Mouse (Mus musculus): ENCODE measurements at regions not wholly inside any gene's neighbourhood (a gene's known extent, or its start where the extent isn't known, plus 50 kb on each side); places are given as distances from the start of the nearest gene placed in this dataset.
"Not testable (repeated sequence)": the region's sequence is repeated elsewhere in the genome, so short reads cannot be mapped to it uniquely, and the experiment has no call there.

DNA sequence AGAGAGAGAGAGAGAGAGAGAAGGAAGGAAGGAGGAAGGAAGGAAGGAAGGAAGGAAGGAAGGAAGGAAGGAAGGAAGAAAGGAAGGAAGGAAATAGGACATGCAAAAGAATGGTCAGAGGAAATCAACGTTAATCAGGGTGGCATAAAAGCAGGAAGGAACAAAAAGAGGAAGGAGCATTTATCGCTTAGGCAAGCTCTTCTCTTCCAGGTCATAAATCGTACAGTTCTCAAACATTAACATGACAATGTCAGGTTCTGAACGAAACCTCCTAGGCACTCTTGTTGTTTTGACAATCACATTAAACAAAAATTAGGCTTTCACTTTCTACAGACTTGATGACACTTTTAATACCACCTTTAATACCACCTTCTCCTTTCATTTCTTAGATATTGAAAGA lies 594.0 kb downstream of the Efna5 start:
- no peak for DNase-seq (ENCODE audit: low spot score)

DNA sequence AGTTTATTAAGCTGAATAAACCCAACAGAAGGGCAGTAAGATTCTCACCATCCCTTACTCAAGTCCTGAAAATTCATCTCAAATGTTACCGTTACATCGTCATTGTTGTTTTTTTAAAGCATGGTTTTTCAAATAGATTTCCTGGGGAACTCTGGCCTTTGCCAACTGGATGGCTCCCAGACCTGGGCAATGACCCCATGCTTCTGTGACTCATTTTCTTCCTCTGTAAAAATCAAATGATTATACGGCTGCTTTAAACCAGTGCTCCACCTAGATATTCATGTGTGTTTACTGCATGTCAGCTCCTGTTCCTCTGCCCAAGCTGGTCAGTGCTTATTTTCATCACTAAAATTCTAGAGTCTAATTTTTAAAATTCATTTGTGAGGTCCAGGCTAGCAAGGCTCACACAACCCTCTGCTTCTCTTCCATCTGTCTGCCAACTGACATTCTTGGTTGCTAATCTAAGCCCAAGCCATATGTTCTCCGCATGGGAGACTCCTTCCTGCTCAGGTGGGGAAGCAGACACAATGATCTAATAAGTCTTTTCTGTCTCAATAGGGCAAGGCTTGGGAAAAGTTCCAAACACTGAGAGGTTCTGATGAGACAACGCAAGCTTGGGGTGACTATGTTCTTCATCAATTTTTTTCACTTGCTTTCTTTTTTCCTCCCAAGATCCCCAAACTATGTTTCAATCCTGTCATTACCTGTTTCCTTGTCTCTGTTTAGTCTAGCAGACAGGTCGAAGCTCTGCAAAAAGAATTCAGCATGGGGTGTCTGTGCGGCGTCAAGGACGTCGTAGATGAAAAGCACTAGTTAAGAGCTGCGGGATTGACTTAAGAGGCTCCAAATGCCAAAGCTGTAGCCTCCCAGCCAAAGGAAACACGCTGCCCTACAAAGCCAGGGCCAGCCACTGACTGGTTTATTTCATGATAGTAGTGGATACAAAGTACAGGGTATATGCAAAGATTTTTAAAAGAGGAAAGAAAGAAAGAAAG lies 594.7 kb downstream of the Efna5 start:
- peak; percentile 51 for DNase-seq (ENCODE audit: low spot score)

DNA sequence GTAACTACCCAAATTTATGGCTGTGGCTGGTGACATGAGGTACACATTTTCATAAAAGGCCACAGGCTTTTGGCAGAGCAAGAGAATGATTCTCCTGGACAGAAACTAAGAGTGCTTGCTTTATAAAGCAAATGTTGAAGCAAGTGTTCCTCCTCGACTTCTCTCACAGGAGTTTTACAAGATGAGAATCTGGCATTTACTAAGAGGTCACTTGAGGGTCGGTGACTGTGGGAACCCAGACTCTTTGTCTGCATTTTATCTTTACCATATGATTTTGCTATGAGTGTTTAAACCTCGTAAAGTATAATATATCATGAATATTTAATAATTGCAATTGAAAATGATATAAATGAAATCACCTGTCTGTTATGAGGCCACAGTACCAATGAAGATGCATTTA lies 600.9 kb downstream of the Efna5 start:
- DNase-seq (ENCODE audit: low spot score) = no peak

DNA sequence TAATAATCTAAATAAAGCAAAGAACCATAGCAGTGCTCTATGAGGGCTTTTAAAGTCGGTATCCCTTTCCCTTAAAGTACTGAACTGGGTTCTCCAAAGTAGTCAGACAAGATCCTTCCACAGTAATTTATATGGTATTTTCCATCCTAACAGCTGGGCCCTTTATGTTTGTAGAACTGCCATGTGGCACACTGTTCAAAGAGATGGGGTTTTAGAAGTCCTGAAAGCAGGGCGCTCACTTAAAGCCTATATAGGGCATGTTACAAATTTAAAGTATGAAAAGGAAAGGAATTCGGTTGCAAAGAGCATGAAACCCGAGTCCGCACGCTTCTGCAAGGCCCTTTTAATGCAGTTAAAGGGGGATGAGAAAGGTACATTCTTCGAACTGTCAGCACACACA lies 609.7 kb downstream of the Efna5 start:
- no peak for DNase-seq (ENCODE audit: low spot score)

GRCm38 (mm10) chr17:62269279-62269678 lies 611.8 kb downstream of the Efna5 start:
- DNase-seq (ENCODE audit: low spot score) = no peak

DNA sequence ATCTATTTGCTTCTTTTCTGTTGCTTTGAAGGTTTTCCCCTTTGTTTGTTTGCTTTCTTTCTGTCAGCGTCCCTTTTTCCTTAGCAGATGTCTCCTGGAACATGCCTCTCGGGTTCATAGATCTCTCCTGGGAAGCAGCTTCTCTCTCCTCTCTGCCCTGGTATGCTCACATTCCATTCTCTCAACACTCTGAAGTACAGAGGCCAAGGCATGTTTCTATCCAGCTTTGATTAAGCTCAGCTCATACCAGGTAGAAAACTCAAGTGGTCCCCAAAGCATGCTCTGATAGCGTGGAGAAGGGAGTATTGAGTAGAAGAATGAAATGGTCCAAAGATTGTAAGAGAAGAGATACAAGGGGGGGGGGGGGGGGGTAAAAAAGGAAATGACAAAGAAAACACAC lies 627.7 kb downstream of the Efna5 start:
- no peak for DNase-seq (ENCODE audit: low spot score)

DNA sequence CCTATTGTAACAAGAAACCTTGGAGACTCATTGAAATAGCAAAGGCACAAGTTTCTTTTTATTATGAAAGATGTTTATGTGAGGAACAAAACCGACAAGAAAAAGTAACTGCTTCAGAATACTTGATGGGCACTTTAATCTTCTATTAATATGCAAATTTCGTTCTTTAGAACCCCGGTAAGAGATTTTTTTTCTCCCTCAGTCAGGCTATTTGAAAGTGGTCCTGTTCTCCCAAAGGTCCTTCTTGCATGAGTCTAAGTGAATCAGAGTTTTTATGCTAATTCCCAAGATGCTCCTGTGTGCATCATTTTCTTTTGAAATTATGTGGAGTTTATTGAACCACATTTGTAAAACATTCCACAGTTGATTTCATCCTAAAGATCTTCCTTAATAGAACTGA lies 633.1 kb downstream of the Efna5 start:
- no peak for DNase-seq (ENCODE audit: low spot score)

GRCm38 (mm10) chr17:62246650-62247049 lies 634.5 kb downstream of the Efna5 start:
- no peak for DNase-seq (ENCODE audit: low spot score)

GRCm38 (mm10) chr17:62230939-62231338 lies 650.2 kb downstream of the Efna5 start:
- DNase-seq (ENCODE audit: low spot score) = no peak

DNA sequence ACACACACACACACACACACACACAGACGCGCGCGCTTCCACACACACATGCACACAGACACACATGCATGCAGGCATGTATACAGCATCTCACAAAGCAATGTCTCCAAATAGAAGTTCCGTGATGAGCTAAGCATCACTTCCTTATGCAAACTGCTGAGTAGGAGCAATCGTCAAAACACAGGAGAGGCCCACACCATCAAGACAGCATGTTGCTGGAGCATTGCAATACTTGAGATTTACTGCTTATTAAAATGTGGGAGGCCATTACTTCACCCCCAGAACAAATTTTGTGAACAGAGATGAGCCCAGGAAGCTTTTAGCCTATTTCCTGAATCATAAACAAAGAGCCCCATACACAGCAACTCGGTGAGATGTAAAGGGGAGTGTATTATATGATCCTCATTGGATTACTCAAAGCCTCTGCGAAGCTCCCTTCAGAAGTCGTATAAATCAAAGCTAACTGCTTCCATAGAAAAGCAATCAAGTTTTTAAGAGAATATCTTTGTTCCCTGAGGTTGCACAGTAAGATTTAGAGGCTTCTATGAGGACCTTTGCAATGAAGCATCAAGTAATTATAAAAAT lies 670.6 kb downstream of the Efna5 start:
- no peak for DNase-seq (ENCODE audit: low spot score)

- no peak for DNase-seq (ENCODE audit: low spot score)
Measured at GRCm38 (mm10) chr17:62202658-62203057, 678.5 kb downstream of the Efna5 start.

- no peak for DNase-seq (ENCODE audit: low spot score)
Measured at GRCm38 (mm10) chr17:62200491-62200890, 680.6 kb downstream of the Efna5 start.

- DNase-seq (ENCODE audit: low spot score) = no peak
Measured at GRCm38 (mm10) chr17:62199559-62199958, 681.6 kb downstream of the Efna5 start.

GRCm38 (mm10) chr17:62178612-62179210 lies 702.4 kb downstream of the Efna5 start:
- no peak for DNase-seq (ENCODE audit: low spot score)

DNA sequence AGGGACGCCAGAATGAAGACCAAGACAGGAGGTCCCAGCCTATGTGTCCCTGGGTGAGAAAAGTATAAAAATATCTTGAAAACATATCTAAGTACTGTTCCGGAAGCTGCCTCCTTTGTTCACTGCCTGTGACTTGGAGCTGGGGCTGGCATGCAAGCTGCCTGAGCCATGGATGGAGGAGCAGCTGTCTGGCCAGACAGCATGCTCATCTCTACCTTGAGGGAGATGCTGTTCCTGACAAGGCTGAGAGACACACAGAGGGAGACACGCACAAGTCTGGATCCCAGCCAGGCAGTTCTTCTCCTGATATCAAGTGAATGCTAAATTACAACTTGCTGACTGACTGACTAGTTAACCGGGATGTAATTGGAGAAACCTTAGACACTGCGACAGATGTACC lies 704.8 kb downstream of the Efna5 start:
- DNase-seq (ENCODE audit: low spot score) = no peak

GRCm38 (mm10) chr17:62172305-62172704 lies 708.8 kb downstream of the Efna5 start:
- no peak for DNase-seq (ENCODE audit: low spot score)

DNA sequence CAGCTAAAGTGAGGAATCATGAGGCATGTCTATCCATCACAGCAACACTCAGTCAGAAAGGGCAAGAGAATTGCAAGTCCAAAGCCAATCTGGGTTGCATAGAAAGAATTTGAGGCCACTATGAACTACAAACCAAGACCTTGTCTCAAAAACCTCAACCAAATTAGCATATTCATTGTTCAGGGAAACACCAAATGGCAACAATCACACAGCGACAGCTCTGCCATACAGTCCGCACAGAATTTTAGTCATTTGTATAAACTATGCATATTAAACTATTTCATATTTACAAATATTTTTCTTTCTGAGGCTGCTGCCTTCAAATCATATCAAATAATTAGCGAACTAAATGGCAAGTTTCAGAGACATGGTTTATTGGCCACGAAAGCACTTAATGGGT lies 709.6 kb downstream of the Efna5 start:
- no peak for DNase-seq (ENCODE audit: low spot score)

DNA sequence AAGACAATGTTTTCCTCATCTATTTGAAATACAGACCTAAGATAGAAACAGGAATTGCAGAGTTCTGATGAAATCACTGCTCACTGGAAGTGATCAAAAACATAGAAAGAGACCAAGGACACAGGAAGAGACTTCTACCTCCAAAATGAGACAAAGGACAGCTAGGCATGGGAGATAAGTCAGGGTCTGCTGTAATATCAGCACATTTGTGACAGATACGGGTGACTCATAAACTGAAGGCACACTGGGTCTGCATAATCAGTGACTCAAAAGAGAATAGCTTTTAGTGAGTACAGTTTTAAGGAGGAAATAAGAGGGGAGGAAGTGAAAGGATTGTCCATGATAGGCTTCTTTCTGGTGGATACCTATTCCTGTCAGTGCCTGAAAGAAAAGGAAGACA lies 719.7 kb downstream of the Efna5 start:
- DNase-seq (ENCODE audit: low spot score) = no peak

GRCm38 (mm10) chr17:62160301-62160700 lies 720.8 kb downstream of the Efna5 start:
- DNase-seq (ENCODE audit: low spot score) = no peak

- no peak for DNase-seq (ENCODE audit: low spot score)
Measured at GRCm38 (mm10) chr17:62135050-62135449, 746.1 kb downstream of the Efna5 start.

DNA sequence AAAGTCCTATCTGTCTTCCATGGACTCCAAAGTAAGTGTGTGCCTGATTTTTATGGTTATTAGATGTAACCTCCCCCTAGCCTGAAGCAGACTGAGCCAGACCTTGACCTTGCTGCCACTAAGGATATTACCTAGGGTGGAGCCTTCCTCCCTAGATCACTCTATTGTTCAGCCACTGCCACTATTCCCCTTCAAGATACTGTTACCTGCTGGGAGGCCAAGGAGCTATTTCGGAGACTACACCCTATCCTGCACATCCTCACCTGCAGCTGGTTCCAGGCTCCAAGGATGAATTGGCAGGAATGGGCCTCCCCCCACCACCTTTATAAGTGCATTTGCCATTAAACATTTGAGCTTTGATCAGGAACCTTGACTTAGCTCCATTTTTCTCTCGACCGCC lies 769.4 kb downstream of the Efna5 start:
- not testable (repeated sequence) for DNase-seq (ENCODE audit: low spot score)

DNA sequence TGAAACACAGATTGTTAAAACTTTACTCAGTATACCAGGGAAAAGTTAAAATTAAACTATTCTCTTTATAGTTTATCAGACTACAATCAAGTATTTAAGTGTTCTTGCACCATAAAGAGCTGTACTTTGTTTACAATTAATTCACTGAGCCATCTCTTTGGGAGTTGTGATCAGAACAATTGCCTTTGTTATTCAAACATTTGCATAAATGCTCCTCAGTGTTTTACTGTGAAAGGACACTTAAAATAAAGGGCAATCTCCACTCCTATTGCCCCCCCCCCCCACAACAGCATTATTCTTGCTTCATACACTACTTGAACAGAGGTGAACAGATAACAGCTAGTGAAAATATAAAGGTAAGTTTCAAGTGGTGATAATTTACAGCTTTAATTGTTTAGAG lies 772.1 kb downstream of the Efna5 start:
- no peak for DNase-seq (ENCODE audit: low spot score)

GRCm38 (mm10) chr17:62083281-62083680 lies 797.8 kb downstream of the Efna5 start:
- no peak for DNase-seq (ENCODE audit: low spot score)

All from adipocyte (in vitro differentiated cells).